Mouse (Mus musculus) layer of hippocampus, adult 11-12 months (tissue): ENCODE results near the gene Mmp23.
A peak's percentile ranks its signal among the peaks of the same experiment; 100 is the strongest.

Experiments used
- DNase-seq: peaks from one replicate; pipeline ENCODE4 v3.0.0; 2022; ENCODE audit warnings: low spot score

Mmp23 gene

DNA sequence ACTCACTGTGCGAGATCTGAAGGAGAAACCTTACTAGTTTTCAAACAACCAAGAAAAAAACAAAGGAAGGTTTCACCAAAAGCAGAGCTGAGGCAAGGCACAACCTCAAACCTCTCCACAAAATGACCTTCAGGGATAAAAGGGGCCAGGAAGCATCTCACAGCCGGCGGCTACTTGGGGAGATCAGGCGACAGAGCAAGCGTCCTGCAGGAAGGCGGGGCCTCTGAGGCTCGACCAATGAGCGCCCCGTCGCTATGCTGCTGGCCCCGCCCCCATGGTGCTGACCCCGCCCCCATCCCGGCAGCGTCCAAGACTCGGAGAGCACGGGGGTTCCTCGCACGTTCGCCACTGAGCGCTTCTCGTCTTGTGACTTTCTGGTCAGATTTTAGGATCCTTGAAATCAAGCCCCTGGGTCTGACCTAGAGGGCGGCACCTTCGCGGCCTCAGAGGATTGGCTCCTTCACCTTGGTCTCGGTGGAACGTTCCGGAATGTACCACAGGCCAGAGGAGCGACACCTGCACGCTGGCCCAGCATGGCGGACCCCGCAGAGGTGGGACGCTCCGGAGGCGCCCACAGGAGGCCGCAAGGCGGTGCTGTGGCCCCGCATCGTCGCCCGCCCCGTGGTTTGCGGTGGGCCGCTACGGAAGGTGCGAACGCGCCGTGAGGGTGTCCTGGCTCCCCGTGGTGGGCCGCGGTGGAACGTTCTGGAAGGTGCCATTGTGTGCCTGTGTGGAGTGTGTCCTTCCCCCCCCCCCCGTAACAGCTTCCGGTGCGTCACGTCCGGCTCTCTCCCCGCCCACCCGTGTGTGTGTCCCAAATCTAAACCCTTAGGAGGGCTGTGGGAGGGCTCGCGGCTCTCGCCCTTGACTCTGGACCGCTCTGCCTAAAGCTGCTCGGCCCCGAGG is 51.8 kb downstream of the Mmp23 start, which contains the start of gene Slc35e2:
Gene Slc35e2, plus strand, starts transcription at position 326 of the 906 bp plus-strand sequence.
- DNase-seq, result peak; percentile 93
